10 mouse cellular contexts compared by ENCODE assay signal in the genomic region with DNA sequence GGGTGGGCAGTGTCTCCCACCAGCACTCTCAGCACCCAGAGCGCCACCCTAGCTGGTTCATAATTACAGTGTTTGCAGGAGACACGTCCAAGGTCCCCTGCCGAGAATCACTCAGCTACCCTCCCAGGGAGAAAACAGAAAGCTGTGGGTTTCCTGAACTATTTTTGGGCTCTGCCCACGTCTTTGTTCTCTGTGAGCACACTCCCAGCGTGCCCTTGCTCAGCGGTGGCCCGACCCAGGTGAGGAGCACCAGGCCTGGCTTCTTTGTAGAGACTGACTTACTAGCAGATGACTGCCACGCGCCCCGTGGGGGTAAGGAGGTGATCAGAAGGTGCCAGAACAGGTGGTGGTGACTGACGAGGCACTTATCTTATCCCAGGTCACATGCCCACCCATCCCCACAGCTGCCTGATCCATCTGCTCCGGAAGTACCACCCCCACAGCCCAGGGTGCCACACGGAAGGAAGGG. TPM values are rescaled to one million over a fixed set of nuclear protein-coding genes. Genes with fewer than 3 reads are reported as not detected.
DNase-seq lines count a peak whose midpoint lies in the region; TF ChIP-seq lines count a peak whose summit lies in the region.
"Had no signal": no experiment of that assay in that cellular context is flagged by ENCODE, and none has a peak within 500 bp of the region (broad histone marks: within the 10 kb centered on the region; RNA-seq: fewer than 3 reads in every experiment).

No protein-coding gene starts in this region.

- TF ChIP-seq CTCF in gastrocnemius, adult 2 months (IDR thresholded peaks at IDR 0.05): no peak

- H3K79me2 ChIP-seq in myocyte (ENCODE audit: control insufficient read depth, insufficient read depth): no peaks in the 10 kb centered on the region

- no peak overlapping the region for H3K4me3 ChIP-seq in gastrocnemius, adult 2 months
- H3K4me3 ChIP-seq in myocyte: no peak overlapping the region
- no peak overlapping the region for H3K4me3 ChIP-seq in embryonic facial prominence, embryonic 10.5 days

- H3K27ac ChIP-seq in gastrocnemius, adult 2 months: peak overlapping the region; percentile 66
- H3K27ac ChIP-seq in embryonic facial prominence, embryonic 10.5 days (replicated peaks): no peak overlapping the region

- H3K4me1 ChIP-seq in embryonic facial prominence, embryonic 10.5 days: peaks cover 19% of the 10 kb centered on the region

- no peak overlapping the region for H3ac ChIP-seq in myocyte (ENCODE audit: control insufficient read depth, insufficient read length)

- TF ChIP-seq POLR2A in myocyte (IDR thresholded peaks at IDR 0.05; ENCODE audit: insufficient read length, low read depth): no peak

- 74% methylated on average over 13 of the region's 13 CpGs for WGBS in embryonic facial prominence, embryonic 10.5 days

- no peaks in the 10 kb centered on the region for H3K36me3 ChIP-seq in myocyte (ENCODE audit: control insufficient read depth, insufficient read depth)
- no peaks in the 10 kb centered on the region for H3K36me3 ChIP-seq in embryonic facial prominence, embryonic 10.5 days (replicated peaks)

- no peak for DNase-seq in gastrocnemius, adult 2 months
- DNase-seq in gastrocnemius, postnatal 25 days: no peak
- DNase-seq in right cerebral cortex, postnatal 25 days: peak; percentile 58
- no peak for DNase-seq in right cerebral cortex, postnatal 14 days
- DNase-seq in kidney, adult 9 months: no peak
- DNase-seq in embryonic facial prominence, embryonic 10.5 days (ENCODE audit: low spot score): no peak
- no peak for DNase-seq in cerebellum, adult 9-11 months
- DNase-seq: cerebellum, postnatal 14 days; gastrocnemius, postnatal 10 days had no signal

- H3K9me3 ChIP-seq in embryonic facial prominence, embryonic 10.5 days: no peaks in the 10 kb centered on the region

- intact Hi-C loops in gastrocnemius, adult 2 months (cut with DNase I): no loop called here

- peaks cover 35% of the 10 kb centered on the region for H3K27me3 ChIP-seq in myocyte (ENCODE audit: control insufficient read depth, insufficient read depth, insufficient read length)
- H3K27me3 ChIP-seq in embryonic facial prominence, embryonic 10.5 days (replicated peaks; ENCODE audit: low read depth, poor library complexity, severe bottlenecking): peaks cover 12% of the 10 kb centered on the region

- peak overlapping the region; percentile 34 for H3K4me2 ChIP-seq in myocyte (ENCODE audit: low read depth)

TF ChIP-seq in myocyte, 11 proteins besides CTCF, POLR2A, EP300 and RAD21:
- TF ChIP-seq E2F4 (IDR thresholded peaks at IDR 0.05; ENCODE audit: insufficient read depth): no peak
- peak in 2 of 3 experiments; percentile 59 to 93 for TF ChIP-seq MYOG (IDR thresholded peaks at IDR 0.05; ENCODE audit: control insufficient read depth in 1 of 3, insufficient read depth in 1 of 3, insufficient read length in 2 of 3, low read depth in 2 of 3)
- peak; percentile 18 for TF ChIP-seq TCF12 (IDR thresholded peaks at IDR 0.05; ENCODE audit: insufficient read depth, poor library complexity, severe bottlenecking)
- TF ChIP-seq TCF3 (IDR thresholded peaks at IDR 0.05; ENCODE audit: insufficient read length, low read depth): peak; percentile 67
- TF ChIP-seq MYOD1 (IDR thresholded peaks at IDR 0.05; ENCODE audit: control insufficient read depth in 1 of 3, insufficient read length in 2 of 3, low read depth in 2 of 3): peak in 2 of 3 experiments; percentile 49 to 97

RNA-seq across cellular contexts. Expression of a gene that starts 50.1 kb away (rescaled TPM):
- total RNA-seq in gastrocnemius, adult 2 months (2021): 10 to 100 TPM; 16.1 to 20.7 TPM
- 10 to 100 TPM; 22.1 to 27.4 TPM for total RNA-seq in gastrocnemius, postnatal 25 days (2021)
- 0.42 TPM for polyA plus RNA-seq in myocyte (2012; fragmentation: generic; extraction: Trizol)
- polyA plus RNA-seq in embryonic facial prominence, embryonic 10.5 days (2016; fragmentation: Nextera tagmentation; extraction: Ambion mirVana): 0.40 and 0.52 TPM in 2 replicates
